Mouse (Mus musculus) liver, embryonic 14.5 days (tissue): ENCODE results near the gene Dpf2. TPM values are rescaled to one million over a fixed set of nuclear protein-coding genes. Genes with fewer than 3 reads are reported as not detected.
A peak's percentile ranks its signal among the peaks of the same experiment; 100 is the strongest.

Source experiments
- ATAC-seq: fragments of 200-750 bp; cut with Nextera tagmentation; 2 replicates; pipeline ENCODE4 v1.8.0; 2017; ENCODE audit warnings: moderate number of reproducible peaks, mild to moderate bottlenecking, moderate library complexity; ENCODE audit not compliant: insufficient read depth
- DNase-seq, 3 experiments: peaks; one replicate each; pipeline ENCODE4 v3.0.0-alpha.2; 2012 to 2013; ENCODE audit warnings: low read depth in 3 of 3, low spot score in 3 of 3
- H3K27ac ChIP-seq: fragments of 300-500 bp; sonication (generic); 2 replicates; pipeline ENCODE4 v1.5.1; 2014; ENCODE audit warnings: moderate library complexity, mild to moderate bottlenecking, control low read depth, inconsistent platforms
- H3K27me3 ChIP-seq: fragments of 300-500 bp; sonication (generic); 2 replicates; pipeline ENCODE4 v1.6.1; 2014; ENCODE audit warnings: mild to moderate bottlenecking, low read length, moderate library complexity; ENCODE audit not compliant: control insufficient read depth, insufficient read depth
- H3K36me3 ChIP-seq: fragments of 300-500 bp; sonication (generic); replicated peaks from 2 replicates; pipeline ENCODE4 v1.6.1; 2014; ENCODE audit warnings: low read depth; ENCODE audit not compliant: control insufficient read depth, insufficient read depth
- H3K4me1 ChIP-seq, 2 experiments: fragments of 200-500 bp in 1 of 2; fragments of 300-500 bp in 1 of 2; sonication (generic) in 1 of 2; replicated peaks; 2 replicates each; pipeline ENCODE4 v1.6.1; 2012 to 2014; ENCODE audit warnings: antibody characterized with exemption in 1 of 2, inconsistent platforms in 1 of 2, low read length in 1 of 2; ENCODE audit not compliant: control insufficient read depth in 2 of 2, insufficient read depth in 2 of 2
- H3K4me2 ChIP-seq: fragments of 300-500 bp; sonication (generic); 2 replicates; pipeline ENCODE4 v1.6.1; 2014; ENCODE audit warnings: low read depth, mild to moderate bottlenecking, control low read depth, moderate library complexity
- H3K4me3 ChIP-seq, 2 experiments: fragments of 200-500 bp in 1 of 2; fragments of 300-500 bp in 1 of 2; sonication (generic) in 1 of 2; 2 replicates each; pipeline ENCODE4 v1.5.1; 2012 to 2014; ENCODE audit warnings: low read depth in 2 of 2, low read length in 2 of 2, mild to moderate bottlenecking in 2 of 2, control low read depth in 1 of 2, inconsistent platforms in 1 of 2, moderate library complexity in 1 of 2; ENCODE audit not compliant: insufficient read depth in 1 of 2
- H3K9ac ChIP-seq: fragments of 300-500 bp; sonication (generic); replicated peaks from 2 replicates; pipeline ENCODE4 v1.6.1; 2014; ENCODE audit warnings: mild to moderate bottlenecking, control low read depth, moderate library complexity
- H3K9me3 ChIP-seq: fragments of 300-500 bp; sonication (generic); 2 replicates; pipeline ENCODE4 v1.6.1; 2016; ENCODE audit warnings: low read length, mixed read lengths; ENCODE audit not compliant: control insufficient read depth
- CTCF ChIP-seq: IDR thresholded peaks from 2 replicates; pipeline ENCODE4 v1.5.1; 2016; ENCODE audit warnings: antibody characterized with exemption, low read depth, control low read depth
- EP300 ChIP-seq: IDR thresholded peaks from 2 replicates; pipeline ENCODE4 v1.6.1; 2016; ENCODE audit warnings: antibody characterized with exemption, low read depth
- WGBS: fragments of 180-500 bp; shearing (Covaris S2); extraction: QIAGEN DNeasy Blood & Tissue Kit; methylation state at CpG from one replicate; pipeline ENCODE4 v1.1.7; 2014; ENCODE audit not compliant: insufficient replicate concordance; 5-methylcytosine and 5-hydroxymethylcytosine counted together
- polyA plus RNA-seq, 2 experiments: library from polyadenylated mRNA; depleted of rRNA in 1 of 2; stranded (reverse) in 1 of 2; unstranded in 1 of 2; fragments of >200 nt; fragmentation: Nextera tagmentation in 1 of 2; extraction: Ambion mirVana in 1 of 2; gene quantifications; 2 replicates each; pipeline versions ENCODE4 v1.2.1 to v1.2.3; 2012 to 2014

Gene Dpf2
- polyA plus RNA-seq, 2 experiments: 35.3 to 45.1 TPM

DNA sequence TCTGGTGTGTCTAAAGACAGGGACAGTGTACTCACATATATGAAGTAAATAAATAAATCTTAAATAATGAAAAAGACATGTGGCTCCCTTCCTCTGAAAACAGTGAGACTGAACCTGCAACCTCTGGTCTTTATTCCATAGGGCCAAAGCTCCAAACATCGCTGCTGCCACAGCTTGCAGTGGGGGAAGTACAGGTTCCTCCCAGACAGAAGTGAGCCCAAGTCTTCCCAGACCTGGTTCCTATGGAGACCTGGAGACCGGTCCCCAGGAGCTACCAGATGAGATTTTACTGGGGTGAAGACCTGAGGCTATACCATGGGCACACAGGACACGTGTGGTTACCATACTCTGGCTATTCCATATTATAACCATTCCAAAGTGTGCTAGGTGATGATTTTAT, 62.0 kb downstream of the Dpf2 start:
- Histone ChIP-seq H3K4me2 (no peak overlapping the region), H3K9ac (no peak overlapping the region), H3K9me3 (no peaks in the 10 kb centered on the region), H3K4me1 (peaks cover 48 to 50% of the 10 kb centered on the region in 2 experiments), H3K27me3 (no peaks in the 10 kb centered on the region), H3K4me3 (no peak overlapping the region), H3K27ac (no peak overlapping the region), H3K36me3 (no peaks in the 10 kb centered on the region)
- DNase-seq (no peak), ATAC-seq (no peak)
- WGBS: 73% methylated on average over 3 of the region's 3 CpGs
- TF ChIP-seq EP300 (no peak), CTCF (no peak)

- H3K36me3 ChIP-seq: no peaks in the 10 kb centered on the region
- peak overlapping the region; percentile 85 for H3K4me2 ChIP-seq
- H3K27ac ChIP-seq: peak overlapping the region; percentile 99
- DNase-seq (peak; percentile 83 to 87 (median 85)), ATAC-seq (peak; percentile 42; the same call in 1 of the 2 replicates)
- peak overlapping the region in 1 of 2 experiments; percentile 10; a peak in 2 of 4 replicates for H3K4me3 ChIP-seq
- TF ChIP-seq EP300: peak; percentile 78
- TF ChIP-seq CTCF: peak; percentile 100
- 14% methylated on average over 11 of the region's 11 CpGs for WGBS
- H3K9ac ChIP-seq: peak overlapping the region; percentile 45
- peaks cover 49 to 56% of the 10 kb centered on the region in 2 experiments for H3K4me1 ChIP-seq
- H3K27me3 ChIP-seq: no peaks in the 10 kb centered on the region
- no peaks in the 10 kb centered on the region for H3K9me3 ChIP-seq
Measured at GRCm38 (mm10) chr19:5849843-5850527, 62.8 kb downstream of the Dpf2 start.

DNA sequence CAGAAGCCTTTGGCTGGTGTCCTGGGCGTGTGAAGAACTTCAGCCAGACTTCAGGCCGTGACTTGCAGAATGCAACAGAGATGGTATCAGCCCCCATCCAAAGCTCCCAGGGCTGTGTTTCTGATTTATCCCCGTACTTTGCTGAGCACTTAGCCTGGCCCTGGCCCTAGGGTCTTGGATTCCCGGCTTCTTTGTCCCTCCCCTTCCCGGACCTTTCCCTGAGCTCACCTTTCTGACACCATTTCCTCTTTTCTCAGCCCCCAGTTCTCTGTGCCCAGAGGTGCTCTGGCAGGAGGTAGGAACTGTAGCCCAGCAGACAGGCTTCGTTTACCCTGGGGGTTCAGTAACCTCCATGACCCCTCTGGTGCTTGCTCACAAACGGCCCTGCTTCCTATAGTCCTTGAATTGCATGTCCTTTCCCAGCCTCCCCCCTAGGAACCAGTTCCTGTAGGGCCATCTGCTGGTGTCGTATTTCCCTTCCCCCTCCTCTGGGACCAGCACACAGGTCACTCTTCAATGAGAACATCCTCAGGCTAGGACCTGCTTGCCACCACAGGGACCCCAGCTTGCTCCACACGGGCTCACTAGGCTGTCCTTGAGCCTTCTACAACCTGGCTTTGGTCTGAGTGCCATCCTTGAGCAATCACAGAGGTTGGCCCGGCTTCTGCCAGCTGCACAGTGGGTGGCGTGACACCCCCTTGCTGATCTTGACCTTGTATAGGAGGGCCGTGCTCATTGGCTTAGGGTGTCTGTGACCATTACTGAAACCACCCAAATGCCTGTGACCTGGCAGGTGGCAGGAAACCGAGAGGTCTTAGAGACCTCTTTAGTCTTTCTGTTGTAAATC, 63.8 kb downstream of the Dpf2 start:
- ATAC-seq: no peak
- H3K4me1 ChIP-seq: peaks cover 58 to 65% of the 10 kb centered on the region in 2 experiments

GRCm38 (mm10) chr19:5848032-5848825, 64.6 kb downstream of the Dpf2 start:
- WGBS: 21% methylated on average over 14 of the region's 14 CpGs
- Histone ChIP-seq H3K27ac (peak overlapping the region; percentile 99), H3K36me3 (no peaks in the 10 kb centered on the region), H3K9me3 (no peaks in the 10 kb centered on the region), H3K4me1 (peaks cover 65 to 73% of the 10 kb centered on the region in 2 experiments), H3K4me3 (peak overlapping the region in 1 of 2 experiments; percentile 44; a peak in 2 of 4 replicates), H3K4me2 (peak overlapping the region; percentile 85), H3K9ac (peak overlapping the region; percentile 87), H3K27me3 (no peaks in the 10 kb centered on the region)
- peak; percentile 77 to 83 (median 80) for DNase-seq
- TF ChIP-seq CTCF (no peak), EP300 (peak; percentile 60)
- ATAC-seq: peak; percentile 56

More for the DNA sequence above, 63.8 kb downstream of the Dpf2 start:
- WGBS: 27% methylated on average over 13 of the region's 13 CpGs
- no peaks in the 10 kb centered on the region for H3K9me3 ChIP-seq
- DNase-seq: peak in 2 of 3 experiments; percentile 64 to 76
- H3K4me3 ChIP-seq: peak overlapping the region; percentile 13 to 44; a peak in 3 of 4 replicates
- H3K9ac ChIP-seq: peak overlapping the region; percentile 87
- peak overlapping the region; percentile 99 for H3K27ac ChIP-seq
- TF ChIP-seq EP300 (no peak), CTCF (peak; percentile 13; the same call in 1 of the 2 replicates)
- H3K27me3 ChIP-seq: no peaks in the 10 kb centered on the region
- H3K36me3 ChIP-seq: no peaks in the 10 kb centered on the region
- peak overlapping the region; percentile 85 for H3K4me2 ChIP-seq
